ENCODE assay signal across 8 mouse cellular contexts in the genomic region with DNA sequence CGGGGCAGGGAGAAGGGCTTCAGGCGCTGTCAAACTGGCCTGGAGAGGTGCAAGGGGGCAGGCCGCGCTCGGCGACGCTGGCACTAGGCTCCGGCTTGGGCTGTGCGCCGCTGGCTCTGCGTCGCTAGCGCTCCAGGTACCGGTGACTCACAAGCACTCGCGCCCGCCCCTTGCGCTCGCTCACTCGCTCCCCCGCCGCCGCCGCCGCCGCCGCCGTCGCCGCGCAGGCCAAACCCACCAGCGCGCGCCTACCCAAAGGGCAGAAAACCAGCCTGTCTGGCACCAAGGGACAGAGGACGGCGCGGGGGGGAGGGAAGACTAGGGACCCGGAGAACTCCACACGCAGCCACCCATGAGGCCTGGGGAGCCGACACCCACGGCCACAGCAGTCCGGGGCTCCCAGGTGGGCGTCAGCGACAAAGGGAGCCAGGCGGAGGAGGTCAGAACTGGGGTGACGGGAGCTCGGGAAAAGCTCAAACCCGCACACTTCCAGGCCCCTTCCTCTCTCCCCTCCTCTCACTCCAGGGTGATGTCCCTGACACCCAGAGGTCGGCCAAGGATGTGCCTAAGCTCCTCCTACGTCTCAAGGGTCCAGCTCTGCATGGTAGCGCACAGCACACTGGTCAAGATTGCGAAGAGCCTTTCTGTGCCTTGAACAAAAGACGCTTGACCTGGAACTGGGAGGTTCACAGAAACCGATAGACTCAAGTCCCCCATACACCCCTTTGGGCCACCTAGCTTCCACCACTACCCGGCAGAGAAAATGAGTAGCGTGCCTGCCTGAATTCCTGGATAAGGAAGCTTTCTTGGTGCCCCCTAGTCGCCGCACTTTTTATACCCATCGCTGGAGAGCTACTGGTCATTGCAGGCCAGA. TPM values are rescaled to one million over a fixed set of nuclear protein-coding genes. Genes with fewer than 3 reads are reported as not detected.
DNase-seq lines count a peak whose midpoint lies in the region; ATAC-seq and TF ChIP-seq lines count a peak whose summit lies in the region.

A gene (minus strand): TSS at position 508 of the 874 bp plus-strand sequence.

- peak within 1 kb of the TSS; percentile 38 for H3K9ac ChIP-seq in ES-Bruce4 (ENCODE audit: low read depth, poor library complexity, severe bottlenecking)

- H3K27ac ChIP-seq in ES-Bruce4 (ENCODE audit: insufficient read depth, low read length): no peak within 1 kb of the TSS
- peak within 1 kb of the TSS; percentile 86 for H3K27ac ChIP-seq in forebrain, embryonic 10.5 days

- no peak for ATAC-seq in monocyte, adult 5-6 weeks (replicated peaks; ENCODE audit: insufficient number of reproducible peaks, low FRiP score, low TSS enrichment, poor library complexity, severe bottlenecking)

- peaks cover 12% of the 10 kb centered on the region for H3K27me3 ChIP-seq in ES-Bruce4 (ENCODE audit: control insufficient read depth, insufficient read depth, low read length, poor library complexity, severe bottlenecking)
- peaks cover 76% of the 10 kb centered on the region for H3K27me3 ChIP-seq in forebrain, embryonic 10.5 days (ENCODE audit: poor library complexity, severe bottlenecking)

- whole genome bisulfite sequencing in forebrain, embryonic 10.5 days: under 1% methylated on average over 59 of the region's 59 CpGs

- DNase-seq in adrenal gland, postnatal 36 days: peak; percentile 77 to 82
- peak; percentile 62 for DNase-seq in forebrain, embryonic 10.5 days (ENCODE audit: extremely low spot score, low spot score)
- peak; percentile 24 to 39 for DNase-seq in heart, postnatal 36 days
- DNase-seq in layer of hippocampus, postnatal 36 days: peak; percentile 66 to 76
- peak; percentile 64 for DNase-seq in lung, postnatal 14 days
- peak; percentile 36 for DNase-seq in retina, postnatal 7 days (ENCODE audit: low read depth, low spot score)

- no peak for TF ChIP-seq EP300 in ES-Bruce4 (IDR thresholded peaks at IDR 0.05; ENCODE audit: insufficient read depth, low read depth, low read length)

- intact Hi-C loops in heart, postnatal 36 days (cut with DNase I): no loop called here

- H3K4me1 ChIP-seq in ES-Bruce4 (ENCODE audit: control insufficient read depth, insufficient read depth, low read length): no peaks in the 10 kb centered on the region
- H3K4me1 ChIP-seq in forebrain, embryonic 10.5 days: peaks cover 35% of the 10 kb centered on the region

- TF ChIP-seq POLR2A in ES-Bruce4 (IDR thresholded peaks at IDR 0.05; ENCODE audit: insufficient read depth, low read length): no peak

- peak within 1 kb of the TSS; percentile 59 for H3K4me3 ChIP-seq in ES-Bruce4 (ENCODE audit: low read depth, low read length)
- H3K4me3 ChIP-seq in forebrain, embryonic 10.5 days: peak within 1 kb of the TSS; percentile 70

- no peaks in the 10 kb centered on the region for H3K36me3 ChIP-seq in ES-Bruce4 (ENCODE audit: control insufficient read depth, insufficient read depth, low read length, poor library complexity, severe bottlenecking)
- no peaks in the 10 kb centered on the region for H3K36me3 ChIP-seq in forebrain, embryonic 10.5 days (replicated peaks)

- H3K9me3 ChIP-seq in ES-Bruce4 (replicated peaks; ENCODE audit: control insufficient read depth, insufficient read depth, low read length, poor library complexity, severe bottlenecking): no peaks in the 10 kb centered on the region
- H3K9me3 ChIP-seq in forebrain, embryonic 10.5 days: no peaks in the 10 kb centered on the region

- TF ChIP-seq CTCF in ES-Bruce4 (IDR thresholded peaks at IDR 0.05; ENCODE audit: low read depth, low read length): no peak

RNA-seq across cellular contexts. Expression of the gene that starts here (rescaled TPM):
- polyA plus RNA-seq in ES-Bruce4 (2011; ENCODE audit: insufficient read depth, insufficient read length, low read depth, missing spikeins): 0.96 and 1.2 TPM in 2 replicates
- total RNA-seq in adrenal gland, postnatal 36 days (2021): 1 to 10 TPM; 8.2 to 8.5 TPM
- 3.6 and 5.1 TPM in 2 replicates for polyA plus RNA-seq in forebrain, embryonic 10.5 days (2016; fragmentation: Nextera tagmentation; extraction: Ambion mirVana)
- 100 to 1,000 TPM; 359 to 378 TPM for total RNA-seq in heart, postnatal 36 days (2021)
- 100 to 1,000 TPM; 129 to 165 TPM for total RNA-seq in layer of hippocampus, postnatal 36 days (2021)
- total RNA-seq in monocyte, adult 5-6 weeks (2017): 0.11 to 4.9 TPM (median 0.38 TPM) in 3 replicates

Comparison
In these comparisons a context has a peak if more than half of its experiments do, and no peak if none do; other contexts are left out.
1. RNA of the gene that starts here (total RNA-seq): 359 to 378 TPM in heart, postnatal 36 days and 129 to 165 TPM in layer of hippocampus, postnatal 36 days; 8.2 to 8.5 TPM in adrenal gland, postnatal 36 days and 0.11 to 4.9 TPM in monocyte, adult 5-6 weeks; every median in the first group is over 10 times any median in the second.
2. Peak in every context shown above with its lines, with median percentiles within 50 percentile points of each other: DNase-seq.